Mouse (Mus musculus): Measurements from ENCODE around the gene Camk2n1.

- no peak for TF ChIP-seq CTCF (IDR thresholded peaks at IDR 0.05)
- TF ChIP-seq EP300 (IDR thresholded peaks at IDR 0.05; ENCODE audit: insufficient read depth, low read depth, low read length) = no peak
- no peak for TF ChIP-seq POLR2A (IDR thresholded peaks at IDR 0.05; ENCODE audit: insufficient read depth, low read depth, low read length)
Observed at GRCm38 (mm10) chr4:138504632-138505101, 50.6 kb downstream of the Camk2n1 start.

Measured in heart, adult 2 months (tissue).